Mouse (Mus musculus): Measurements from ENCODE around the gene Fam155a.

Gene Fam155a

DNA sequence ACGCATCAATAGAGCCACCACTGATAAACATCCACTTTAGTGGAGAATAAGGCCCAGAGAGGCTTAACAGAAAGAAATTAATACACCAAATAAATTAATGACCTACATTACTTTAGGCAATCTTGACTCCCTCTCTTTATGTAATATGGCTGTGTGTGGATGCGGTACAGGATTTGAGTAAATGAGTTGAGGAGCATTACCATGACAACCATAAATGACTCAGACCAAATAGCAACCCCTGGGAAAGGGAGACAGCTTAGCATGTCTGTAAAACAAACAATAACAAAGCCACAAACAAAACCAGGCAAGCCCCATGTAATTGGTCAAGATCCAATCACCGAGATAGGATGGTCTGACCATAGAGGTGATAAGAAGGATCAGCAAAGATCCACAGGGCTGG, 244.4 kb downstream of the Fam155a start:
- POLR2A ChIA-PET, result no interaction called here
- CTCF ChIA-PET, result no interaction called here

DNA sequence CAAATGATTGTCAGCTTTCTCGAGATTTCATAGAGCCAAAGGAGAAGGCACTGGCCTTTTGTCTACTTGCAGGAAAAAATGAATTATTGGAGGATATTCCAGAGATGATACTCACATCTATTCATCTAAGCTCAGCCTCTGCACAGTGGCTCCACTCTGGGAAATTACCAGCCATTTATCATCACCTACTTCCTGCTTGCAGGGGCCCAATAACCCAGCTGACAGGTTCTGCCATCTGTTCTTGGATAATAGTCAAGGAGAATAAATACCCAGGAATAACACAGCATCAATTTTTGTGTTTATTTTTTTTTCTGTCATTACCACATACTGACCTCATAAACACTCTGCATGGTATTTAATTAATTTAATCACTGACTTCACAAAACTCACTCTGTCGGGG, 249.4 kb downstream of the Fam155a start:
- CTCF ChIA-PET, result no interaction called here

DNA sequence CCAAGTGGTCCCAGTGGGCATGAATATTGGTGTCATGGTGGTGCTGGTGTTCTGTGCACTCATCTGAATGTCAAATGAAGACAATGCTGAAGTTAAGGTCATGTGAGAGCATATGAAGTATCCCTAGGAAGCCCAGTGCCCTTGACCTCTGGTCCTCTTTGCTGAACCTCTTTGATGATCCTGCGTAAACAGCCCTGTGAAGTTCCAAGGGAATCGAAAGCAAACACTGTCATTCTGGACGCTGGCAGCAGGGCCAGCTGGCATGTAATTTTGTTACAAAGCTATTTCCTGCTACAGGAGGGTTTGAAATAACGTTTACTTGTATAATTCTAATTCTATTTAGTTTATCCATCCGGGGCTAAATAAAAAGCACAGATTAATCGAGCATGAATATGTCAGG, 270.2 kb downstream of the Fam155a start:
- CTCF ChIA-PET, result no interaction called here
- POLR2A ChIA-PET, result interaction anchor here in 1 of 4 experiments (1.3 kb wide), 1 partner anchor 18 kb away, joined by 3 read pairs; no protein-coding TSS in a partner anchor

More for the DNA sequence above, 249.4 kb downstream of the Fam155a start:
- POLR2A ChIA-PET, result no interaction called here

GRCm38 (mm10) chr8:9494225-9494598, 276.7 kb downstream of the Fam155a start:
- POLR2A ChIA-PET, result no interaction called here
- CTCF ChIA-PET, result no interaction called here

DNA sequence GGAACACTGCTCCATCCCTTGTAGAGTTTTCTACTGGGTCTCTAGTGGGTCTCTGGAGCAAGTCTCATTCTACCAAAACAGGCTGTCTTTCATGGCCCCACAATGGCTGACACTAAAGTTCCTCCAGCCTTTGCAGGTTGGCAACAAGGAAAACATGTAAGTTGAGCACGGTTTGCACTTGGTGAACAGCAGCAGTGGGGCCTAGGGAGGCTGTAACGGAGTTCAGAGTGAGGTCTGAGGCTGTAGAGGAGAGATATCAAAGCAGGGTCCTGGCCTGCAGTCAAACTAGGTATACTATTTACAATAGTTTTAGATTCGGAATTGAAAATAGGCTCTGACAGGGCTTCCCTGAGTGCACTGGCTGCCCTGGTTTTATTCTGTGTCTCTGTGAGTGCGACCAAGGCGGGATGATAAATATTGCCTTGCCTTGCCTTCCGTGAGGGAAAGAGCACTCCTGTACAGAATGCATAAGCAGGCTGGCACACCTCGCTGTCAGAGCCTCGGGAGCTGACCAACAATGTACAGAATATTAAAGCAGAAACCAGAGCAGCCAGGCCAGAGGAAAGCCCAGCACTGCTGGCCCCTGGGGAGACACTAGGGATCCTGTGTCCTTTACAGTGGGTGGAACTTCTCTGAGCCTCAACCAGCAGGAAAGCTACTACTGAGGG, 277.3 kb downstream of the Fam155a start:
- ChIA-PET POLR2A (no interaction called here), CTCF (no interaction called here)

GRCm38 (mm10) chr8:9482565-9482964, 288.4 kb downstream of the Fam155a start:
- POLR2A ChIA-PET, result interaction anchor here in 3 of 4 experiments (0.5 to 0.9 kb wide), 3 partner anchors 12 to 240 kb away, joined by 3 to 6 read pairs (median 3); no protein-coding TSS in a partner anchor
- CTCF ChIA-PET, result no interaction called here

GRCm38 (mm10) chr8:9471290-9471689, 299.7 kb downstream of the Fam155a start:
- ChIA-PET POLR2A (no interaction called here), CTCF (no interaction called here)

GRCm38 (mm10) chr8:9470114-9470513, 300.8 kb downstream of the Fam155a start:
- POLR2A ChIA-PET, result interaction anchor here in 1 of 4 experiments (0.8 kb wide), 1 partner anchor 12 kb away, joined by 3 read pairs; no protein-coding TSS in a partner anchor
- CTCF ChIA-PET, result interaction anchor here in 1 of 4 experiments (0.6 kb wide), 1 partner anchor 74 kb away, joined by 5 read pairs; no protein-coding TSS in a partner anchor

- ChIA-PET POLR2A (no interaction called here), CTCF (interaction anchor here in 1 of 4 experiments (1.3 kb wide), 1 partner anchor 119 kb away, joined by 3 read pairs; no protein-coding TSS in a partner anchor)
These were observed 309.9 kb downstream of the Fam155a start for GRCm38 (mm10) chr8:9461111-9461510.

DNA sequence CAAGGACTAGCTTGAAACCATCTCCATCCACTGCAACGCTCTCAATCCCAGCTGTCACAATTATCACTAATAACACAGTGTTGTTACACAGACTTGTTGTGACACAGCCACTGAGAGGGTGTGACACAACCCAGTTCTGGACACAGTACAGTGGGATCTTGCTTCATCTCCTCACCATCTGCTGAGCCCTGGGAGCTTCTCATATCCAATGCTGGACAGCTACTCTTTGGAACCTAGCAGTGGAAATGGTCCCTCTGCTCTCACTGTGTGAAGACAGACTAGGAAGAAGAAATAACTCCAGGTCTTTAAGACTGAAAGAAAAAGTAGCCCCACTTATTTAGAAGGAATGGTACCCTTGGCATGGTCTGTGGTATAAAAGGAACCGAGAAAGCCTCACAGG, 310.3 kb downstream of the Fam155a start:
- ChIA-PET POLR2A (no interaction called here), CTCF (interaction anchor here in 1 of 4 experiments (1.3 kb wide), 1 partner anchor 120 kb away, joined by 3 read pairs; no protein-coding TSS in a partner anchor)

DNA sequence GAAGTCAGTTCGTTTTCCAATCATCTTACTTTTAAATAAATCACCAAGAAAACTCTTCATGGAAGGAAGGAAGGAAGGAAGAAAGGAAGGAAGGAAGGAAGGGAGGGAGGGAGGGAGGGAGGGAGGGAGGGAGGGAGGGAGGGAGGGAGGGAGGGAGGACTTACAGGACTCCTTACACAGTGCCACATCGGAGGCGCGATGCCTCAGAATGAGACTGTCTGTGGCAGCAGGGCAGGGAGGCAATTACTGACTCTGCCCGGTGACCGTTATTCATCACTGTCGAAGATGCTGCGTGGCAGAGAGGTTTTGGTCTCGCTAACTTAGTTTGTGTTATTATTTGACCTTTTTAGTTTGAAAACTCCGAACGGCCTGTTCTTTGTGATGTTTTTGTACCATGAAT, 312.3 kb downstream of the Fam155a start:
- ChIA-PET POLR2A (no interaction called here), CTCF (no interaction called here)

DNA sequence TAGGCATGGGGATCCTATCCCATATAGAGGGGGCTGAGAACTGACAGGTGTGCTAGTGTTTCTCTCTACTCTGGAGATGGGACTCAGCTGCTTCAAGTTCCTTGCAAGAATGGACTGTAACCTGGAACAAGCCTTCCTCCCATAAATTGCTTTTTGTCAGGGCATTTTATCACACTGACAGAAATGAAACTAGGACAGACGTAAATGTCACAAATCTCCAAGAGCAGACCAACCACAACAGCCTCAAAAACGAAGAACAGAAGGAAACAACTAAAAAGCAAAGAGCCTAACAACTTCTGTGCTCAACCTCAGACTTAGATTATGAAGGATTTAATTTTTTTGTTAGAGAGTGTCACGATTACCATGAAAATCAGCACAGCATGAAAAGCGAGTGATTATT, 315.8 kb downstream of the Fam155a start:
- CTCF ChIA-PET, result interaction anchor here in 1 of 4 experiments (0.6 kb wide), 1 partner anchor 291 kb away, joined by 3 read pairs; no protein-coding TSS in a partner anchor
- POLR2A ChIA-PET, result no interaction called here

DNA sequence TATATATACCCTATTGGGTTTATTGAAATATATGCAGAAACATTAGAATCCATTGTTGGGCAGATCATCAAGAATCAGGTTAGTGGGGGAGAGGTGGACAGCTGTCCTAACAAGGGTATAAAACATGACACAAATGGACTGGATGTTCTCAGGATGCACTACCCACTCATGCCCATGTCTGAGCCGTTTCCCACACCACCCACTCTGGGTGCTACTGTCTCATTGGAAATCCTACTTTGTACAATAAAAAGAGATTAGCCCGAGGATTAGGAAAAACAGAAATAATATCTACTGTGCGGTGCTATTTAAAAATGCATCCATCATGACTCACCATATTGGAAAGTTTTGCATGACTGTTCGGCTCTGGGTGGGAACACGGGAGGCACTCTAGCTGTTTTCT, 317.2 kb downstream of the Fam155a start:
- ChIA-PET CTCF (interaction anchor here in 1 of 4 experiments (1.0 kb wide), 1 partner anchor 220 kb away, joined by 3 read pairs; no protein-coding TSS in a partner anchor), POLR2A (no interaction called here)

DNA sequence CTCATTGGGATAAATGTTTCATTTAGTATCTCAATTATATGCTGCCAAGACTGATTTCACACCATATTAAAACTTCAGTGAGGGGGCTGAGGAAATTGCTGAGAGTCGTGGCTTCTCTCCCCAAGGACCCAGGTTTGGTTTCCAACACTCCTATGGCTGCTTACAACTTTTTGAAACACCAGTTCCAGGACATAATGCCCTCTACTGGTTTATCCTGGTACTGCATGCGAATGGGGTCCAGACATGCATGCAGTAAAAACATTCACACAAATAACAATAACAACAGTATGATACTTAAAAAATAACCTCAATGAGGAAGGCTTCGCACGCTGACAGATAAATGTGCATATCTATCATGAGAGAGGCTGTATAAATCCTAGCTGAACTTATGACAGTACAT, 319.4 kb downstream of the Fam155a start:
- POLR2A ChIA-PET, result interaction anchor here in 1 of 4 experiments (1.0 kb wide), 1 partner anchor 322 kb away, joined by 3 read pairs; no protein-coding TSS in a partner anchor
- CTCF ChIA-PET, result no interaction called here

DNA sequence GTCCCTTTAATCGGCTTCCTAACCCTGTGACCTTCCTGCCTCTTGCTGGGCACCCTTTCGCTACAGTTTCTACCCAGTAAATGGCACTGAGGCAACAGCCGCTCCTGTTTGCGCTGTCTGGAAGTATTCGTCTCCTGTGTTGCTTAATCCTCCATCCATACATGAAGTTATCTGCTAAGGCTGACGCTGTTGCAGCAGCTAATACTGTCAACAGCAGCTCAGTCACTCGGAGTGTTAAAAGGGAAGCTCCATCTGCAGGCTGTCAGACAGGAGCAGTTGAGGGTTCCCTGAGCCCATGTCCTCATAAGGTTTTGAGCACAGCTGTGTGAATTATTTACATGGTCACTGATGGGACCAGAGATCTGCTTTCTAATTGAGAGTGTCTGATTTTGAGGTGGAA, 322.3 kb downstream of the Fam155a start:
- ChIA-PET CTCF (no interaction called here), POLR2A (no interaction called here)

- ChIA-PET POLR2A (no interaction called here), CTCF (no interaction called here)
These were observed 333.1 kb downstream of the Fam155a start for GRCm38 (mm10) chr8:9437822-9438221.

DNA sequence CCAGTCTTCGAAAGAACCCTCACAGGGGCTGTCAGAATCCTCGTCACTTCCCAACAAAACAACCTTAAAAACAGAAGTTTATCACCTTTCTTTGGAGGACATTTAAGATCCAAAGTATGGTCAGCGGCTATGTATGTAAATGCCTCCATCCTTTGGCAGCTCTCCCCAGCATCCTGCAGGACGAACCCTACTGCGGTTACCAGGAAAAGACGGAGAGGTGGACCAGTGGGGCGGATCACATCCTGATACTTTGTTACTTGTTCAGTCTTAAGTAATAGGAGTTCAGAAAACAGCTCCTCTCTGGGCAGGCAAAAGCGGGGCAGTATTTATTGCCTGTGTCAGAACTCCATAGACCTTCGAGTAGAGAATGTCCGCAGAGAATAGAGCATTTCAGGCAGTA, 335.5 kb downstream of the Fam155a start:
- ChIA-PET POLR2A (interaction anchor here in 1 of 4 experiments (0.5 kb wide), 1 partner anchor 1510 kb away, joined by 6 read pairs; no protein-coding TSS in a partner anchor), CTCF (interaction anchor here in 1 of 4 experiments (0.6 kb wide), 1 partner anchor 64 kb away, joined by 3 read pairs; no protein-coding TSS in a partner anchor)

- ChIA-PET CTCF (no interaction called here), POLR2A (no interaction called here)
These were observed 338.2 kb downstream of the Fam155a start for GRCm38 (mm10) chr8:9432635-9433372.

DNA sequence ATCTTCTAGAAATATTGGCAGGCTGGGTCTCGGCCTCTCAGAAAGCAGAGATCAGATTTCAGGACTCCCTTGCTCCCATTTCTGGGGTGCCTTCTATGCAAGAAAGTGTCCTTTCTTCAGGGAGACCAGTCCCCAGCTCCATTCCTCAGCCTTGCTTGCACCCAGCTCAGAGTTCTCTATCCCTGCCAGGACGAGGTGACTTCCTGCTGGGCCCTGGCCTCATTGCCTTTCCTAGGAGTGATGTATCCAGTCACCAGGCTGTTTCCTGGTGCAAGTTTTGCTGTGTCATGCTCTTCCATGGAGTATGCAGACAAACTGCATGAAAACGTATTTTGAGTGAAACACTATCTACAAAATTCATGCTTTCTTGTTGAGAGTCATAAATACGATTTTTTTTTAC, 342.1 kb downstream of the Fam155a start:
- ChIA-PET POLR2A (no interaction called here), CTCF (interaction anchor here in 1 of 4 experiments (0.6 kb wide), 1 partner anchor 1662 kb away, joined by 3 read pairs; no protein-coding TSS in a partner anchor)

- ChIA-PET CTCF (no interaction called here), POLR2A (no interaction called here)
These were observed 346.9 kb downstream of the Fam155a start for GRCm38 (mm10) chr8:9424069-9424468.

GRCm38 (mm10) chr8:9423590-9423989, 347.4 kb downstream of the Fam155a start:
- CTCF ChIA-PET, result no interaction called here
- POLR2A ChIA-PET, result no interaction called here
